Mouse (Mus musculus): ENCODE data around the gene Misp. TPM values are rescaled to one million over a fixed set of nuclear protein-coding genes. Genes with fewer than 3 reads are reported as not detected.

Misp gene
- total and polyA plus RNA-seq, 3 experiments = 0.50 to 0.82 (median 0.52) TPM

GRCm38 (mm10) chr10:79797326-79797725 is 23.5 kb upstream of the Misp start:
- H3K36me3 ChIP-seq (ENCODE audit: control insufficient read depth, insufficient read depth, low read length) = peaks cover 3% of the 10 kb centered on the region; the same call in 1 of the 2 replicates
- H3K4me3 ChIP-seq = no peak overlapping the region
- H3K9ac ChIP-seq (ENCODE audit: low read depth, low read length) = peak overlapping the region; percentile 9; the same call in 1 of the 2 replicates
- TF ChIP-seq POLR2A (IDR thresholded peaks at IDR 0.05; ENCODE audit: insufficient read depth, low read depth, low read length) = 0 out of 2 replicates have a peak, but pooled peaks have one; percentile 18
- TF ChIP-seq CTCF (IDR thresholded peaks at IDR 0.05) = no peak
- TF ChIP-seq EP300 (IDR thresholded peaks at IDR 0.05; ENCODE audit: insufficient read depth, low read depth, low read length) = peak; percentile 38; the same call in 1 of the 2 replicates
- 25% methylated on average over 15 of the region's 15 CpGs for WGBS
- peak overlapping the region; percentile 42 for H3K27ac ChIP-seq
- intact Hi-C loops (cut with DNase I) = loop anchor here (1.0 kb wide), 1 partner anchor 8 kb away; no protein-coding TSS in a partner anchor
- peak; percentile 80 to 83 for DNase-seq
- no peaks in the 10 kb centered on the region for H3K79me2 ChIP-seq (replicated peaks; ENCODE audit: control insufficient read depth, insufficient read depth, low read length)
- peaks cover 23% of the 10 kb centered on the region for H3K4me1 ChIP-seq (ENCODE audit: control insufficient read depth, insufficient read depth, low read length)
- no peaks in the 10 kb centered on the region for H3K27me3 ChIP-seq (ENCODE audit: control insufficient read depth, insufficient read depth, low read length)

DNA sequence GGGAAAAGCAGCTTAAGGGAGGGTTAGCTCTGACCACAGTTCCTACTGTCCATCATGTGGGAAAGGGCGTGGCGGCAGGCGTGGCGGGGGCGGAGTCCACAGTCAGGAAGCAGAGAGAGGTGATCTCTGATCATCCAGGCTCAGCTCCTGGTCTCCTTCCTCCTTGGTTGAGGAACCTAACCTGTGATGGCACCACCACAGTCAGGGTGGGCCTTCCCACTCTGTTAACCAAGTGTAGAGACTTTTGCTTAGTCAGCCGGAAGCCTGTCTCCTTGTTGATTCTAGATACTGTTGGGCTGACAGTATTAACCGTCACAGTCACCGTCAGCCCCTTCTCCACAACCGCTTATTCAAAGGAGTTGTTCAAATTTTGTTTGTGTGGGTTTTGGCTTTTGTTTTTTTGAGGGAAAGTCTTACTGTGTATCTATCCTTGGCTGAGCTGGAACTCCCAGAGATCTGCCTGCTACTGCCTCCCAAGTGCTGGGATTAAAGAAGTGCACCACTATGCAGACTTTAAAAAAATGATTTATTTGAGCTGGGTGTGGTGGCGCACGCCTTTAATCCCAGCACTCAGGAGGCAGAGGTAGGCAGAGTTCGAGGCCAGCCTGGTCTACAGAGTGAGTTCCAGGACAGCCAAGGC is 22.4 kb upstream of the Misp start:
- Histone ChIP-seq H3K36me3 (ENCODE audit: control insufficient read depth, insufficient read depth, low read length) (peaks cover 6% of the 10 kb centered on the region; the same call in 1 of the 2 replicates), H3K9ac (ENCODE audit: low read depth, low read length) (no peak overlapping the region), H3K27ac (peak overlapping the region; percentile 42), H3K79me2 (replicated peaks; ENCODE audit: control insufficient read depth, insufficient read depth, low read length) (no peaks in the 10 kb centered on the region), H3K4me1 (ENCODE audit: control insufficient read depth, insufficient read depth, low read length) (peaks cover 24% of the 10 kb centered on the region), H3K27me3 (ENCODE audit: control insufficient read depth, insufficient read depth, low read length) (no peaks in the 10 kb centered on the region), H3K4me3 (no peak overlapping the region)
- TF ChIP-seq EP300 (IDR thresholded peaks at IDR 0.05; ENCODE audit: insufficient read depth, low read depth, low read length) = no peak
- no peak for TF ChIP-seq POLR2A (IDR thresholded peaks at IDR 0.05; ENCODE audit: insufficient read depth, low read depth, low read length)
- TF ChIP-seq CTCF (IDR thresholded peaks at IDR 0.05) = no peak
- DNase-seq = peak in 1 of 2 experiments; percentile 52
- intact Hi-C loops (cut with DNase I) = no loop called here
- WGBS = 79% methylated on average over 12 of the region's 12 CpGs

- H3K9ac ChIP-seq (ENCODE audit: low read depth, low read length) = no peak overlapping the region
- peaks cover 25% of the 10 kb centered on the region for H3K4me1 ChIP-seq (ENCODE audit: control insufficient read depth, insufficient read depth, low read length)
- peak in 1 of 2 experiments; percentile 29 for DNase-seq
- H3K79me2 ChIP-seq (replicated peaks; ENCODE audit: control insufficient read depth, insufficient read depth, low read length) = no peaks in the 10 kb centered on the region
- H3K36me3 ChIP-seq (ENCODE audit: control insufficient read depth, insufficient read depth, low read length) = peaks cover 3% of the 10 kb centered on the region; the same call in 1 of the 2 replicates
- WGBS = 76% methylated on average over 11 of the region's 11 CpGs
- TF ChIP-seq POLR2A (IDR thresholded peaks at IDR 0.05; ENCODE audit: insufficient read depth, low read depth, low read length) (no peak), CTCF (IDR thresholded peaks at IDR 0.05) (no peak), EP300 (IDR thresholded peaks at IDR 0.05; ENCODE audit: insufficient read depth, low read depth, low read length) (no peak)
- intact Hi-C loops (cut with DNase I) = no loop called here
- H3K27ac ChIP-seq = no peak overlapping the region
- H3K4me3 ChIP-seq = no peak overlapping the region
- H3K27me3 ChIP-seq (ENCODE audit: control insufficient read depth, insufficient read depth, low read length) = no peaks in the 10 kb centered on the region
These were observed 20.3 kb upstream of the Misp start for GRCm38 (mm10) chr10:79800508-79800907.

DNA sequence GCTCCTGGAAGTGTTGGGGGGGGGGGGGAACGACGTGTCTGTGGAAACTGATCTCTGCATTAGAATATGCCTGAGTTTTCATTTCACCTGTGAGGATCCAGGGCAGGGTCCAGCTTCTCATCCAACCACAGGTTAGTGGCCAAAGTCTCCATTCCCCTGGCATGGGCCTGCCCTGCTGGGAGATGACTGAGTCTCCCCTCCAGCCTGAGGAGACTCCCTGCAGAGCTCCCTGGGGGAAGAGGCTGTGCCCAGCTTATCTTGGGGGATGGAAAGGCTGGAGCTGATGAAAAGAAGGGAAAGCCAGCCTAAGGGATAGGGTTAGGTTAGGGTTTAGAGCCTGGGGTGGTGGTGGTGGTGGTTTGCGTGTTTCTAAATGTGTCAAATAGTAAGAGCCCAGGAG is 19.0 kb upstream of the Misp start:
- peak overlapping the region; percentile 72 for H3K27ac ChIP-seq
- WGBS = 41% methylated on average over 3 of the region's 3 CpGs
- H3K79me2 ChIP-seq (replicated peaks; ENCODE audit: control insufficient read depth, insufficient read depth, low read length) = no peaks in the 10 kb centered on the region

DNA sequence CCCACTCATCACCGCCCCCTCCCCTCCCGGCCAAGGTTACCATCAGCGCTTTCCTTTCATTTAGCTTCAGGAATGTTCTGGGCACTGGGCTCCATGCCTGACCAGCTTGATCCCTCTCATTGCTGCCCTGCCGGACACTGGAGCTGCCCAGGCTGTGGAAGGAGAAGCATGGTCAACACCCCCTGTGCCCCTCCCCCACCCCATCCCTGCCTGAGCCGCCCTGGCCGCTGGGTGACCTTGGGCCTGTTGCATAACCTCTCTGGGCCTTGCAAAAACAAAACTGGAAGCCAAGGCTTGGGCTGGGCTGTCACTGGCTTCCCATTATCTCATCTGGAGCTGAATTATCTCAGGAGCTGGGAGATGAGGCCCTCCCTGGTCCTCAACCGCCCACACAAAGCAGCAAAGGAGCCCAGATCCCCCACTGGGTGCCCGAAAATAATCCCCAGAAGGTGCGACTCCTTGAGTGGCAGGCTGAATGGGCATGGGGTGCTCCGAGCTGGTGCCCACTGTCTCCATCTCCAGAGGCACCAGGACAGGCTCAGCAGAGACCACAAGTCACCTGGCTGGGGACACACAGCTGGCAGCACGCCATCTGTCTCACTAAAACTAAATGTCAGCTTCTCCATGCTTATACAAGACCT is 18.3 kb upstream of the Misp start:
- Histone ChIP-seq H3K36me3 (ENCODE audit: control insufficient read depth, insufficient read depth, low read length) (peaks cover 3% of the 10 kb centered on the region; the same call in 1 of the 2 replicates), H3K9ac (ENCODE audit: low read depth, low read length) (peak overlapping the region; percentile 55), H3K27me3 (ENCODE audit: control insufficient read depth, insufficient read depth, low read length) (no peaks in the 10 kb centered on the region), H3K4me3 (no peak overlapping the region), H3K4me1 (ENCODE audit: control insufficient read depth, insufficient read depth, low read length) (peaks cover 24% of the 10 kb centered on the region), H3K79me2 (replicated peaks; ENCODE audit: control insufficient read depth, insufficient read depth, low read length) (no peaks in the 10 kb centered on the region), H3K27ac (peak overlapping the region; percentile 72)
- WGBS = 36% methylated on average over 11 of the region's 11 CpGs
- TF ChIP-seq CTCF (IDR thresholded peaks at IDR 0.05) (no peak), POLR2A (IDR thresholded peaks at IDR 0.05; ENCODE audit: insufficient read depth, low read depth, low read length) (0 out of 2 replicates have a peak, but pooled peaks have one; percentile 45)
- peak; percentile 74 to 84 for DNase-seq
- intact Hi-C loops (cut with DNase I) = no loop called here

More for the DNA sequence above, 19.0 kb upstream of the Misp start:
- Histone ChIP-seq H3K27me3 (ENCODE audit: control insufficient read depth, insufficient read depth, low read length) (no peaks in the 10 kb centered on the region), H3K4me1 (ENCODE audit: control insufficient read depth, insufficient read depth, low read length) (peaks cover 24% of the 10 kb centered on the region), H3K36me3 (ENCODE audit: control insufficient read depth, insufficient read depth, low read length) (peaks cover 3% of the 10 kb centered on the region; the same call in 1 of the 2 replicates), H3K4me3 (no peak overlapping the region), H3K9ac (ENCODE audit: low read depth, low read length) (peak overlapping the region; percentile 55)
- TF ChIP-seq CTCF (IDR thresholded peaks at IDR 0.05) (no peak), EP300 (IDR thresholded peaks at IDR 0.05; ENCODE audit: insufficient read depth, low read depth, low read length) (no peak), POLR2A (IDR thresholded peaks at IDR 0.05; ENCODE audit: insufficient read depth, low read depth, low read length) (no peak)
- intact Hi-C loops (cut with DNase I) = no loop called here
- no peak for DNase-seq

Measured in heart, adult 2 months (tissue).